Mouse (Mus musculus) left cerebral cortex, adult 18-20 months (tissue): ENCODE results near the gene Nsf. TPM values are rescaled to one million over a fixed set of nuclear protein-coding genes. Genes with fewer than 3 reads are reported as not detected.
A peak's percentile ranks its signal among the peaks of the same experiment; 100 is the strongest.

Experiments
- DNase-seq, 2 experiments: peaks; one replicate each; pipeline ENCODE4 v3.0.0; 2021 to 2022; ENCODE audit warnings: low spot score in 2 of 2, mixed read lengths in 1 of 2
- total RNA-seq, 2 experiments: library from RNA; stranded (reverse); gene quantifications; 2 replicates each; pipeline ENCODE4 v1.2.3; 2021

Nsf gene
- total RNA-seq, 2 experiments from 2014 or later = 1,028 to 1,036 TPM

DNA sequence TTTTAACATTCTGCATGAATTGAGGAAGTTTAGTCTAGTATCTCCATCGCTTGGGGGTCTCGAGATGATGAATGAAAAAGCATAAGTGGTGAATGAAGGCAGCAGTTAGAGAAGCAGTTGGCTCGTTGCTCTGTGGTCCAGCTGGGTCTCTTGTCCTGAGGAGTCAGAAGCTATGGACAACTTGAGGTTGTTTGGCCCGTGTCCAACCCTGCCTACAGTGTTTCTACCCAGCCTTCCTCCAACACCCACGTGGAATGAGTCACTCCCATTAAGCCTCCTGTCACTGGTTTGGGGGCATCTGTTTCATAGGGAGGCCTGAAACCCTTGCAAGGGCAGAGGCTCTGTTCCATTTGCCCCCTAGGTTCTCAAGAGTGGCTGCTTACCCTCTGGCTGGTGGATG, 163.9 kb downstream of the Nsf start:
- DNase-seq = peak in 1 of 2 experiments; percentile 50

DNA sequence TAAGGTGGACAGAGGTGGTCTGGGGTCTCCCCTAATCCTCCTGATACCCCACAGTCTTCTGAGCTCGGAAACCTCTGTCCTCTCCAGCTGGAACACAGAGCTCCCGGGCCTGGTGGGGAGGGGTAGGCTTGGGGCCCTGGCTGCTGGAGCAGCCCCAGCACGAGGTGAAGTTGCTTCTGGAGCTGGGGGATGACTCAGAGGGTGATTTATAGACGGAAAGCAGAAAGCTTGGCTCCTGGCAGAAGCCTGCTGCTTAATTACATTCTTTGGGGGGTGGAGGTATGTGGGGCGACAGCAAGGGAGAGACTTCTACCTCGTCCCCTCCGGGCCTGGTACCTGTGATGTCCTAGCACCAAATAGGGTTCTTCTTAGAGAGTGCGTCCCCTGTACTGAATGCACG, 173.7 kb downstream of the Nsf start:
- no peak for DNase-seq

DNA sequence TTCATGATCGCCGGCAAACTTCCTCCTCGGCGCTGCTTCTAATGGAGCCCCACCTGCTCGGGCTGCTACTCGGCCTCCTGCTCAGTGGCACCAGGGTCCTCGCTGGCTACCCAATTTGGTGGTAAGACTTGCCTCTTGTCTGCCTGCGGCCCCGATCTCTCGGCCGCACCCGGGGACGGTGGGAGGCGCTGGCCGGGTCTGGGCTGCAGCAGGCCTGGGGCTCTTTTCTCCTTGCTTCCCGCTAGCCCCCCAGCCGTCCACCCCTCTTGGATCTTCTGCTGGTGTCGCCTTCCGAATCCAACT, 179.7 kb downstream of the Nsf start:
- DNase-seq = no peak

DNA sequence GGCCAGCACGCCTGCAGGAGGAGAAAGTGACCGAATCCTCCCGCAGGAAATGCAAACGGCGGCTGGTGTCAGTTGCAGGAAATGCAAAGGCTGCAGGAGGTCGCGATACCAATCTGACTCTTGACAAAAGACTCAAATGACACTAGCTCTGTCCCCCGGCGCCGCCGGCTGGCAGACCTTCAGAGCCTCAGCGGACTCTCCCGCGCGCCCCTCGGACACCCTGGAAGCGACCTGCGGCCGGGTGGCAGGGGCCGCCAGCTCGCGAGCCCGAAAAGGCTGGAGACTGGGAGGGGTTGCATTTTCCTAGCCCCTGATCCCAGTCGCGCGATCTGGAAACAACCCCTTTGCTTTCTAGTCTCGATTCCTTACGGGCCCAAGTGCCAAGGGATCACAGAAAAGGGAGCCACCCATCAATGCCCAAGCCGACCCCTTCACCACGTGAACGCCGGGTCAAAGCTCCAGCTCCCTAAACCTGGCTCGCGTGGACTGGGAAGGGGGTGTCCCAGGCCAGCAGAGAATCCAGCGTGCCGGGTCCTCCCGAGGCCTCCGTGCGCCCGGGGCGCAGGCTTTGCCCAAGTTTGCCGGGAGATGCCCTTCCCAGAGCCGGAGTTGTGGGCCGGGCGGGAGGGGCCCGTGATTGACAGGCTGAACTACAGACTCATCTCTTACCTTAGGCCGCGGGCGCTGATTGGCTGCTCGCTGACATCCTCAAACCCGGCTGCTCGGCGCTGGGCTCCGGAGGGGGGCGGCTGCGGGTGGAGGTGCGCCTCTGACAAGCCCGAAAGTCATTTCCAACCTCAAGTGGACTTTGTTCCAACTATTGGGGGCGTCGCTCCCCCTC, 180.2 kb downstream of the Nsf start, which contains the start of gene Wnt3:
Wnt3 (plus strand) TSS at position 764 of the 841 bp plus-strand sequence.
- no peak for DNase-seq

DNA sequence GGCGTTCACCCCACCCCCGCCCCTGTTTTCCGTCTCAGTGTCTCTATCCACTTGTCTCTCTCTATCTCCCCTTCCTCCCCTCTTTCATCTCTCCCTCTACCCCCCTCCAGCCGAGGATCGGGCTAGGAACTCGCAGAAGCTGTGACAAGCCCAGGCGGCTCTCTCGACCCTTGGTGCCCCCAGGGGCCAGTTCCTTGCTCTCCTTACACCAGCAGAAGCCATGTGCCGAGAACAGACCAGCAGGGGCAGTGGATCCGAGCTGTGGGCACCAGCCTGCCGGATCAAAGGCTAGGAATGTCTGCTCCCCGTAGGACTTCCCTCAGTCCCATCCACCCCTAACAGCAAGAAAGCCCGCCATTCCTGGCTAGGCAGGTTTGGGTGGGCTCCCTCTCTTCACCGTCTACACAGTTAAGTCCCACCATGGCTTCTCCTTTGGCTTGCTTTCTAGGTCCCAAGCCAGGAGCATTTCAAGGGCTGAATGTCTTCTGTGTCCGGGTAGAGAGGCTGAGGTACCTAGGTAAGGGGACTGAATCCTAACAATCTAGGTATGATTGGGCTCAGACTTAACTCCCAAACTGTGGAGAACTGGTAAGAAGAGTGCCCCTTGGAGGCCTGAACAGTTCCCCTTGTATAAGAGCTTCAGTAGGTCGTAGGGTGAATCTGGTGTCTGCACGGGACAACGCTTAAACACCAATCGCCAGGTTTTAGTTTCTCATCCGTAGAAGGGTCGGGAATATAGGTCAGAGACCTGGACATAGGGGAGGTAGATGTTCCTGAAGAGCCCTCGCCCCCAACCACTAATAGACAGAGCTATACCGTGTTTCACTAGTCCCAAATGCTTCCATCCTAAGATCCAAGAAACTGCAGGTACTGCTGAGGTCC, 181.1 kb downstream of the Nsf start:
- DNase-seq = no peak

Other genes with a start within 250 kb of the Nsf start
- gene Wnt9b, start 204.2 kb downstream of the Nsf start, total RNA-seq = under 1 TPM; 0.23 to 0.46 TPM
- gene Wnt3, start 179.9 kb downstream of the Nsf start, total RNA-seq = under 1 TPM; 0.86 to 0.98 TPM
- 10 to 100 TPM; 53.2 to 57.6 TPM for gene Arf2, start 12.7 kb upstream of the Nsf start, total RNA-seq
- gene Crhr1, start 178.8 kb upstream of the Nsf start, total RNA-seq = 10 to 100 TPM; 24.9 to 30.5 TPM
- not detected for gene Sppl2c, start 232.3 kb upstream of the Nsf start, total RNA-seq